Mouse (Mus musculus): ENCODE measurements around the gene 1700020A23Rik. TPM values are rescaled to one million over a fixed set of nuclear protein-coding genes. Genes with fewer than 3 reads are reported as not detected.

The 1700020A23Rik gene
- polyA plus RNA-seq, 1 experiment = not detected

DNA sequence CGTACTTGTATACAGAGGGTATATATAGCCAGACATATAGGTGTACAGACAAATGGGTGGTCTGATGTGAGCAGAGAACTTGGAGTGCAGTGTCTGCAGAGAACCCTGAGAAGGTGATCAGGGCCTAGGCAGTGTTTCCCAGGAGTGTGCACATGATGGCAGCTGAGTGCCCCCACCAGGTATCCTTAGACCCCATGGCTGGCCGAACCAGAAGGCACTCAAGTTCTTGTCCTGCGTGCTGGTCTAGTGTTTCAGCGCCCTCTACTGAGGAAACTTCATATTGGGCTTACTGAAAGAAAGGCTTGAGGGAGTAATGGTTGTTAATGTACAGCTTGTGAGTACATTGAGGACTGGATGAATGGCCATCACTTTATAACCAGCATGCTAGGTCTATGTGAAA lies 28.1 kb downstream of the 1700020A23Rik start:
- Histone ChIP-seq H3K4me1 (ENCODE audit: control insufficient read depth, insufficient read depth, low read length) (no peaks in the 10 kb centered on the region), H3K27ac (ENCODE audit: control insufficient read depth, insufficient read depth, low read depth, low read length, poor library complexity) (no peak overlapping the region), H3K4me3 (replicated peaks; ENCODE audit: control insufficient read depth, low read depth, low read length) (no peak overlapping the region)
- WGBS = 20% methylated on average over 4 of the region's 4 CpGs
- TF ChIP-seq CTCF (IDR thresholded peaks at IDR 0.05; ENCODE audit: control insufficient read depth, insufficient read depth, low read length) (peak; percentile 43; the same call in 1 of the 2 replicates), POLR2A (IDR thresholded peaks at IDR 0.05; ENCODE audit: borderline replicate concordance, control insufficient read depth, low read depth, low read length) (no peak)

GRCm38 (mm10) chr2:130436769-130437168 lies 31.7 kb downstream of the 1700020A23Rik start:
- Histone ChIP-seq H3K4me1 (ENCODE audit: control insufficient read depth, insufficient read depth, low read length) (no peaks in the 10 kb centered on the region), H3K27ac (ENCODE audit: control insufficient read depth, insufficient read depth, low read depth, low read length, poor library complexity) (no peak overlapping the region), H3K4me3 (replicated peaks; ENCODE audit: control insufficient read depth, low read depth, low read length) (no peak overlapping the region)
- 79% methylated on average over 1 of the region's 1 CpGs for WGBS
- TF ChIP-seq POLR2A (IDR thresholded peaks at IDR 0.05; ENCODE audit: borderline replicate concordance, control insufficient read depth, low read depth, low read length) = no peak
- TF ChIP-seq CTCF (IDR thresholded peaks at IDR 0.05; ENCODE audit: control insufficient read depth, insufficient read depth, low read length) = no peak

GRCm38 (mm10) chr2:130438861-130439260 lies 33.8 kb downstream of the 1700020A23Rik start:
- Histone ChIP-seq H3K4me3 (replicated peaks; ENCODE audit: control insufficient read depth, low read depth, low read length) (no peak overlapping the region), H3K4me1 (ENCODE audit: control insufficient read depth, insufficient read depth, low read length) (no peaks in the 10 kb centered on the region), H3K27ac (ENCODE audit: control insufficient read depth, insufficient read depth, low read depth, low read length, poor library complexity) (no peak overlapping the region)
- WGBS = 92% methylated on average over 3 of the region's 3 CpGs
- TF ChIP-seq POLR2A (IDR thresholded peaks at IDR 0.05; ENCODE audit: borderline replicate concordance, control insufficient read depth, low read depth, low read length) (no peak), CTCF (IDR thresholded peaks at IDR 0.05; ENCODE audit: control insufficient read depth, insufficient read depth, low read length) (no peak)

GRCm38 (mm10) chr2:130439840-130440480 lies 34.9 kb downstream of the 1700020A23Rik start:
- H3K4me1 ChIP-seq (ENCODE audit: control insufficient read depth, insufficient read depth, low read length) = no peaks in the 10 kb centered on the region
- 85% methylated on average over 4 of the region's 4 CpGs for WGBS
- H3K4me3 ChIP-seq (replicated peaks; ENCODE audit: control insufficient read depth, low read depth, low read length) = no peak overlapping the region
- H3K27ac ChIP-seq (ENCODE audit: control insufficient read depth, insufficient read depth, low read depth, low read length, poor library complexity) = no peak overlapping the region
- no peak for TF ChIP-seq POLR2A (IDR thresholded peaks at IDR 0.05; ENCODE audit: borderline replicate concordance, control insufficient read depth, low read depth, low read length)
- TF ChIP-seq CTCF (IDR thresholded peaks at IDR 0.05; ENCODE audit: control insufficient read depth, insufficient read depth, low read length) = no peak

GRCm38 (mm10) chr2:130442162-130442561 lies 37.1 kb downstream of the 1700020A23Rik start:
- H3K4me3 ChIP-seq (replicated peaks; ENCODE audit: control insufficient read depth, low read depth, low read length) = no peak overlapping the region
- H3K4me1 ChIP-seq (ENCODE audit: control insufficient read depth, insufficient read depth, low read length) = no peaks in the 10 kb centered on the region
- H3K27ac ChIP-seq (ENCODE audit: control insufficient read depth, insufficient read depth, low read depth, low read length, poor library complexity) = no peak overlapping the region
- 87% methylated on average over 10 of the region's 10 CpGs for whole genome bisulfite sequencing
- TF ChIP-seq CTCF (IDR thresholded peaks at IDR 0.05; ENCODE audit: control insufficient read depth, insufficient read depth, low read length) (peak; percentile 28; the same call in 1 of the 2 replicates), POLR2A (IDR thresholded peaks at IDR 0.05; ENCODE audit: borderline replicate concordance, control insufficient read depth, low read depth, low read length) (no peak)

- Histone ChIP-seq H3K4me1 (ENCODE audit: control insufficient read depth, insufficient read depth, low read length) (no peaks in the 10 kb centered on the region; the same call in 1 of the 2 replicates), H3K27ac (ENCODE audit: control insufficient read depth, insufficient read depth, low read depth, low read length, poor library complexity) (no peak overlapping the region), H3K4me3 (replicated peaks; ENCODE audit: control insufficient read depth, low read depth, low read length) (no peak overlapping the region)
- TF ChIP-seq POLR2A (IDR thresholded peaks at IDR 0.05; ENCODE audit: borderline replicate concordance, control insufficient read depth, low read depth, low read length) (no peak), CTCF (IDR thresholded peaks at IDR 0.05; ENCODE audit: control insufficient read depth, insufficient read depth, low read length) (no peak)
Measured at GRCm38 (mm10) chr2:130448449-130448848, 43.4 kb downstream of the 1700020A23Rik start.

- WGBS = 11% methylated on average over 17 of the region's 17 CpGs
- TF ChIP-seq CTCF (IDR thresholded peaks at IDR 0.05; ENCODE audit: control insufficient read depth, insufficient read depth, low read length) (no peak), POLR2A (IDR thresholded peaks at IDR 0.05; ENCODE audit: borderline replicate concordance, control insufficient read depth, low read depth, low read length) (no peak)
- no peaks in the 10 kb centered on the region; the same call in 1 of the 2 replicates for H3K4me1 ChIP-seq (ENCODE audit: control insufficient read depth, insufficient read depth, low read length)
- no peak overlapping the region for H3K27ac ChIP-seq (ENCODE audit: control insufficient read depth, insufficient read depth, low read depth, low read length, poor library complexity)
- H3K4me3 ChIP-seq (replicated peaks; ENCODE audit: control insufficient read depth, low read depth, low read length) = peak overlapping the region; percentile 35
Measured at GRCm38 (mm10) chr2:130449021-130449793, 44.1 kb downstream of the 1700020A23Rik start.

DNA sequence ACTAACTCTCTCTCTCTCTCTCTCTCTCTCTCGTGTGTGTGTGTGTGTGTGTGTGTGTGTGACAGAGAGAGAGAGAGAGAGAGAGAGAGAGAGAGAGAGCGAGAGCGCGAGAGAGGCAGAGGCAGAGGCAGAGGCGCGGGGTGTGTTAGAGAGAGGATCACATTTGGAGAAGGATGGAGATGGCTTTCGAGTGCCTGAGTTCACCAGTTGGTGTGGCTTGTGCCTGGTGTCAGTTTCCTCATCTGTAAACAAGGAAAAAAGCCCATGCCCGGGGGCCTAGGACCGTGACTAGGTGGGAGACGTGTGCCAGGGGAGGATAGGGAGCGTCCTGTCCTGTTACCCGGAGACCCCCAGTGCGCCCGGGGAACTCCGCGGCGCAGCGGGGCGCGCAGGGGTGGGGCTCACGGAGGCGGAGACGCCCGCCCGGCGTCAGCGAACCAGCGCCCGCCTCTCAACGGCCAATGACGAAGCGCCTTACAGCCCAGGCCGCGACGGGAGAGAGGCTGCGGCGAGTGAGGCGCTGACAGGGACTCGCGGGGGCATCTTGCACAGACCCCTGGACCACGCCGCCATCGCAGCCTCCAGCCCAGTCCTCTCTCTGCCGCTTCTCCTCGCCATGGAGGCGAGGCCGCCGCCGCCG lies 44.9 kb downstream of the 1700020A23Rik start, which contains the start of gene Ptpra:
TSS of gene Ptpra (plus strand) at position 485 of the 640 bp plus-strand sequence.
- TF ChIP-seq CTCF (IDR thresholded peaks at IDR 0.05; ENCODE audit: control insufficient read depth, insufficient read depth, low read length) (no peak), POLR2A (IDR thresholded peaks at IDR 0.05; ENCODE audit: borderline replicate concordance, control insufficient read depth, low read depth, low read length) (peak; percentile 95)
- Histone ChIP-seq H3K4me1 (ENCODE audit: control insufficient read depth, insufficient read depth, low read length) (no peaks in the 10 kb centered on the region; the same call in 1 of the 2 replicates), H3K4me3 (replicated peaks; ENCODE audit: control insufficient read depth, low read depth, low read length) (peak within 1 kb of the TSS; percentile 98), H3K27ac (ENCODE audit: control insufficient read depth, insufficient read depth, low read depth, low read length, poor library complexity) (peak within 1 kb of the TSS; percentile 89)
- WGBS = under 1% methylated on average over 50 of the region's 50 CpGs
